Mouse (Mus musculus): ENCODE data around the gene Rnf135. TPM values are rescaled to one million over a fixed set of nuclear protein-coding genes. Genes with fewer than 3 reads are reported as not detected.
A peak's percentile ranks its signal among the peaks of the same experiment; 100 is the strongest.
"Not testable (repeated sequence)": the region's sequence is repeated elsewhere in the genome, so short reads cannot be mapped to it uniquely, and the experiment has no call there.

Rnf135 gene
- polyA plus RNA-seq, 1 experiment from 2014 or later = 5.3 TPM

GRCm38 (mm10) chr11:80204037-80204436 is 20.4 kb downstream of the Rnf135 start:
- WGBS (ENCODE audit: insufficient replicate concordance) = 64% methylated on average over 3 of the region's 3 CpGs
- Histone ChIP-seq H3K27me3 (no peaks in the 10 kb centered on the region), H3K4me1 (replicated peaks) (peaks cover 5% of the 10 kb centered on the region), H3K36me3 (replicated peaks) (no peaks in the 10 kb centered on the region), H3K4me2 (no peak overlapping the region), H3K27ac (replicated peaks) (no peak overlapping the region), H3K9me3 (replicated peaks) (no peaks in the 10 kb centered on the region), H3K9ac (no peak overlapping the region), H3K4me3 (replicated peaks) (no peak overlapping the region)
- ATAC-seq (ENCODE audit: insufficient read depth) = no peak

GRCm38 (mm10) chr11:80204941-80205340 is 21.3 kb downstream of the Rnf135 start:
- Histone ChIP-seq H3K9me3 (replicated peaks) (no peaks in the 10 kb centered on the region), H3K4me2 (no peak overlapping the region), H3K27me3 (no peaks in the 10 kb centered on the region), H3K27ac (replicated peaks) (no peak overlapping the region), H3K4me3 (replicated peaks) (no peak overlapping the region), H3K9ac (no peak overlapping the region), H3K4me1 (replicated peaks) (peaks cover 7% of the 10 kb centered on the region), H3K36me3 (replicated peaks) (no peaks in the 10 kb centered on the region)
- WGBS (ENCODE audit: insufficient replicate concordance) = 49% methylated on average over 5 of the region's 5 CpGs
- no peak for ATAC-seq (ENCODE audit: insufficient read depth)

DNA sequence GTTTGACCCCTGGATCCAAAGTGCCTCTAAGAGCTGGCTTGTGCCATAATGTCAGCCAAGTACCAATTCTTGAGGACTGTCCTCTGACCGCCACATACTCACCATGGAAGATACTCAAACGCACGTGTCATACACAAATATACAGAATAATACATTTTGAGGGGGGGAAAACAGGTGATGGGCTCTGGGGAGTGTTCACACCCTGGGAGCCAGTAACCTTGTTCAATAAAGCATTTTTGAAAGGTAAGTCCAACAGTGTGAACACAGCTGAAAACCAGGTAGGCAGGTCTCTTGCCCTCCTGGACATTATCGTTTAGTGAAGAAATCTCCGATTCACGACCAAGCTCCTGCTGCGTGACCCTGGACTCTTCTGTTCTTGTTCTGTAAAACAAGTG is 24.8 kb downstream of the Rnf135 start:
- H3K4me1 ChIP-seq (replicated peaks) = peaks cover 27% of the 10 kb centered on the region
- no peaks in the 10 kb centered on the region for H3K27me3 ChIP-seq
- H3K27ac ChIP-seq (replicated peaks) = no peak overlapping the region
- H3K36me3 ChIP-seq (replicated peaks) = no peaks in the 10 kb centered on the region
- 35% methylated on average over 7 of the region's 7 CpGs for WGBS (ENCODE audit: insufficient replicate concordance)
- ATAC-seq (ENCODE audit: insufficient read depth) = no peak
- H3K4me2 ChIP-seq = peak overlapping the region; percentile 88
- H3K9me3 ChIP-seq (replicated peaks) = no peaks in the 10 kb centered on the region
- H3K9ac ChIP-seq = no peak overlapping the region
- peak overlapping the region; percentile 89 for H3K4me3 ChIP-seq (replicated peaks)

- under 1% methylated on average over 78 of the region's 78 CpGs for WGBS (ENCODE audit: insufficient replicate concordance)
- Histone ChIP-seq H3K36me3 (replicated peaks) (peaks cover 5% of the 10 kb centered on the region), H3K27ac (replicated peaks) (peak within 1 kb of the TSS; percentile 95), H3K4me2 (peak within 1 kb of the TSS; percentile 88), H3K4me1 (replicated peaks) (peaks cover 27% of the 10 kb centered on the region), H3K9me3 (replicated peaks) (no peaks in the 10 kb centered on the region), H3K4me3 (replicated peaks) (peak within 1 kb of the TSS; percentile 89), H3K9ac (peak within 1 kb of the TSS; percentile 96), H3K27me3 (no peaks in the 10 kb centered on the region)
- peak; percentile 96 for ATAC-seq (ENCODE audit: insufficient read depth)
Measured at GRCm38 (mm10) chr11:80208860-80209800, 25.5 kb downstream of the Rnf135 start, which contains the start of gene Rhot1. Rhot1 (plus strand) TSS chr11:80209019.

GRCm38 (mm10) chr11:80210321-80210720 is 26.7 kb downstream of the Rnf135 start:
- Histone ChIP-seq H3K27ac (replicated peaks) (peak overlapping the region; percentile 95; the same call in 1 of the 2 replicates), H3K4me1 (replicated peaks) (peaks cover 31% of the 10 kb centered on the region), H3K4me2 (peak overlapping the region; percentile 88), H3K36me3 (replicated peaks) (peaks cover 12% of the 10 kb centered on the region), H3K27me3 (no peaks in the 10 kb centered on the region), H3K9me3 (replicated peaks) (no peaks in the 10 kb centered on the region), H3K4me3 (replicated peaks) (peak overlapping the region; percentile 89), H3K9ac (peak overlapping the region; percentile 47)
- WGBS (ENCODE audit: insufficient replicate concordance) = 9% methylated on average over 6 of the region's 6 CpGs
- ATAC-seq (ENCODE audit: insufficient read depth) = no peak

GRCm38 (mm10) chr11:80212282-80212681 is 28.6 kb downstream of the Rnf135 start:
- Histone ChIP-seq H3K4me1 (replicated peaks) (peaks cover 34% of the 10 kb centered on the region), H3K27ac (replicated peaks) (no peak overlapping the region), H3K4me3 (replicated peaks) (no peak overlapping the region), H3K9me3 (replicated peaks) (no peaks in the 10 kb centered on the region), H3K9ac (no peak overlapping the region), H3K27me3 (no peaks in the 10 kb centered on the region), H3K4me2 (no peak overlapping the region), H3K36me3 (replicated peaks) (peaks cover 12% of the 10 kb centered on the region)
- ATAC-seq (ENCODE audit: insufficient read depth) = no peak
- WGBS (ENCODE audit: insufficient replicate concordance) = 73% methylated on average over 2 of the region's 2 CpGs

- Histone ChIP-seq H3K9me3 (replicated peaks) (no peaks in the 10 kb centered on the region), H3K4me1 (replicated peaks) (peaks cover 31% of the 10 kb centered on the region), H3K36me3 (replicated peaks) (peaks cover 12% of the 10 kb centered on the region), H3K27me3 (no peaks in the 10 kb centered on the region), H3K27ac (replicated peaks) (no peak overlapping the region), H3K4me2 (no peak overlapping the region), H3K9ac (no peak overlapping the region), H3K4me3 (replicated peaks) (no peak overlapping the region)
- no peak for ATAC-seq (ENCODE audit: insufficient read depth)
- WGBS (ENCODE audit: insufficient replicate concordance) = 57% methylated on average over 3 of the region's 3 CpGs
Measured at GRCm38 (mm10) chr11:80215291-80215690, 31.6 kb downstream of the Rnf135 start.

GRCm38 (mm10) chr11:80218657-80219293 is 35.1 kb downstream of the Rnf135 start:
- no peaks in the 10 kb centered on the region for H3K9me3 ChIP-seq (replicated peaks)
- 69% methylated on average over 11 of the region's 11 CpGs for WGBS (ENCODE audit: insufficient replicate concordance)

GRCm38 (mm10) chr11:80230066-80230465 is 46.4 kb downstream of the Rnf135 start:
- H3K9me3 ChIP-seq (replicated peaks); H3K4me1 ChIP-seq (replicated peaks); H3K4me2 ChIP-seq; H3K9ac ChIP-seq; H3K27me3 ChIP-seq; H3K4me3 ChIP-seq (replicated peaks); ATAC-seq (ENCODE audit: insufficient read depth); H3K27ac ChIP-seq (replicated peaks): not testable (repeated sequence)
- 72% methylated on average over 5 of the region's 5 CpGs for WGBS (ENCODE audit: insufficient replicate concordance)
- peaks cover 59% of the 10 kb centered on the region for H3K36me3 ChIP-seq (replicated peaks)

More at GRCm38 (mm10) chr11:80218657-80219293, 35.1 kb downstream of the Rnf135 start:
- Histone ChIP-seq H3K4me2 (no peak overlapping the region), H3K4me3 (replicated peaks) (no peak overlapping the region), H3K36me3 (replicated peaks) (peaks cover 37% of the 10 kb centered on the region), H3K27ac (replicated peaks) (no peak overlapping the region), H3K9ac (no peak overlapping the region), H3K27me3 (no peaks in the 10 kb centered on the region), H3K4me1 (replicated peaks) (peaks cover 14% of the 10 kb centered on the region)
- ATAC-seq (ENCODE audit: insufficient read depth) = no peak; the same call in 1 of the 2 replicates

- peaks cover 47% of the 10 kb centered on the region for H3K36me3 ChIP-seq (replicated peaks)
- no peak for ATAC-seq (ENCODE audit: insufficient read depth)
- no peak overlapping the region for H3K27ac ChIP-seq (replicated peaks)
- H3K9ac ChIP-seq = no peak overlapping the region
- H3K4me1 ChIP-seq (replicated peaks) = no peaks in the 10 kb centered on the region
- no peak overlapping the region for H3K4me2 ChIP-seq
- H3K9me3 ChIP-seq (replicated peaks) = no peaks in the 10 kb centered on the region
- no peaks in the 10 kb centered on the region for H3K27me3 ChIP-seq
- WGBS (ENCODE audit: insufficient replicate concordance) = 68% methylated on average over 3 of the region's 3 CpGs
- no peak overlapping the region for H3K4me3 ChIP-seq (replicated peaks)
Measured at GRCm38 (mm10) chr11:80237278-80237677, 53.6 kb downstream of the Rnf135 start.

DNA sequence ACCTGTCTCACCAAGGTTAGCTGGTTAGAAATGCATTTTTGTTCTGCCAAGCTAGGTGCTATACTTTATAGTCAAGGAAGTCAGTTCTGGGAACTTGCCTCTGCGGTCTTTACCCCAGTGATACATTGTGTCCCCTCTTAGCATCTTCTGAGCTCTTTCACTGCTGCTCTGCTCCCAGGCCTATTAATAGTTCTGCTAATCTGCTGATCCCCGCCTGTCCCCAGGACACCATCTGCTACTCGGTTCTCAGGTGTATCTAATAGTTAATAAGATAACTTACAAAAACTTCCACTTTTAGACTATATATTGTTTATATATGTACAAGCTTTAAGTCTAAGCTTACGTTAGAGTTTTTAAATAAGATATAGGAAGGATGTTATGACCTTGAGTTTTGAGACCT is 54.7 kb downstream of the Rnf135 start:
- Histone ChIP-seq H3K9ac (no peak overlapping the region), H3K4me3 (replicated peaks) (no peak overlapping the region), H3K4me2 (no peak overlapping the region), H3K27ac (replicated peaks) (no peak overlapping the region), H3K4me1 (replicated peaks) (no peaks in the 10 kb centered on the region), H3K27me3 (no peaks in the 10 kb centered on the region), H3K9me3 (replicated peaks) (no peaks in the 10 kb centered on the region), H3K36me3 (replicated peaks) (peaks cover 51% of the 10 kb centered on the region)
- WGBS (ENCODE audit: insufficient replicate concordance) = 72% methylated on average over 4 of the region's 4 CpGs
- ATAC-seq (ENCODE audit: insufficient read depth) = no peak
